Mouse (Mus musculus): ENCODE data around the gene 0610010F05Rik.

- no peak for TF ChIP-seq CTCF (IDR thresholded peaks at IDR 0.05; ENCODE audit: insufficient read depth, low read depth, low read length)
- TF ChIP-seq POLR2A (IDR thresholded peaks at IDR 0.05; ENCODE audit: insufficient read depth, low read depth, low read length) = no peak
Observed at GRCm38 (mm10) chr11:23647835-23648234, 14.4 kb upstream of the 0610010F05Rik start.
